Mouse (Mus musculus): ENCODE data around the gene Gpr63.

DNA sequence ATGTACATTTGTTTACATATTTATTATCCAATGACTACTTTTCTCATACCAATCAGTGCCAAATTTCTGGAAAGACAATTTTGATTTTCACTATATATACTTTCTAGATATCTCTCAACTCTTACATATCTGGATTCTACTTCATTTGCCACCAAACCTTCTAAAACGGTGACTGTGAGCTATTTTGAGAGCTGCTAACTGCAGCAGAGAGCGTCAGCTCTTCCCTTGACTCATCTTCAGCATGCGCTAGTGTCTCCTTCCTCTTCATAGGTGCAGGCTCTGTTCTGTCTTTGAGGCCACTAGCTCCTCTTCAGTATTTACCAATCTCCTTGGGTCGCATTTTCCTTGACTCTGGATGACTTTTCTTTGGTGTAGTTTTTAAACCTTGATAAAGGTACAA is 63.7 kb downstream of the Gpr63 start:
- TF ChIP-seq POLR2A (IDR thresholded peaks at IDR 0.05; ENCODE audit: low read depth, low read length) (no peak), CTCF (conservative IDR thresholded peaks at IDR 0.05; ENCODE audit: insufficient read depth, insufficient read length, low read depth, low read length) (no peak)
